Mouse (Mus musculus) heart, adult 2 months (tissue): ENCODE data around the gene Herc6.

Experiments used
- CTCF ChIP-seq: fragments of 200-600 bp; IDR thresholded peaks from 2 replicates; pipeline ENCODE4 v1.8.1; 2022; ENCODE audit warnings: antibody characterized with exemption, mild to moderate bottlenecking, moderate library complexity
- POLR2A ChIP-seq: fragments of 200-500 bp; IDR thresholded peaks from 2 replicates; pipeline ENCODE4 v1.6.1; 2011; ENCODE audit warnings: mild to moderate bottlenecking, low read depth, low read length, control low read depth; ENCODE audit not compliant: insufficient read depth

DNA sequence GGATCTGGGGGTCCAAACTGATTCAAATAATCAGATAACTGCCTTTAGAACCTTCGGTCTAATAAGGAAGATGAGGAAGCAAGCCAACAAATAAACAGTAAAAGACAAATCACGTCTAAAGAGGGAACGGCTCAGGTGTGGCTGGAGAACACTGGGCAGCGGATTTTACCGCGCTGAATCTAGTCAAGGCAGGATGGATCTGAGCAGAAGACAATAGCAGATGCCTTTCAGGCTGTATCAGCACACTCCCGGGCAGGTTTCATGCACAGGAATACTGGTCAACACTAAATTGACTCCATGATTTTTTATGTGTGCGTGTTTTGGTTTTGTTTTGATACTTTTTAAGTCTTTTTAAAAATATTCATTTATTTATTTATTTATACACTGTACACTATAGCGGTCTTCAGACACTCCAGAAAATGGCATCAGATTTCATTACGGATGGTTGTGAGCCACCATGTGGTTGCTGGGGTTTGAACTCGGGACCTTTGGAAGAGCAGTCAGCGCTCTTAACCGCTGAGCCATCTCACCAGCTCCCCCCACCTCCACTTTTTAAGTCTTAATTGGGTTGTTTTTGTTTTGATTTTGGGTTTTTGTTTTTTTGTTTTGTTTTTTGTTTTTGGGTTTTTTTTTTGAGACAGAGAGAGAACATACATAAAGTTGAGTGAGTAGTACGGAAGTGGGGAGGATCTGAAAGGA, 44.7 kb upstream of the Herc6 start:
- TF ChIP-seq CTCF (no peak), POLR2A (no peak)
